Mouse (Mus musculus) kidney, adult 9 months (tissue): ENCODE data around the gene Tipin.
"Not testable (repeated sequence)": the region's sequence is repeated elsewhere in the genome, so short reads cannot be mapped to it uniquely, and the experiment has no call there.

Experiments
- DNase-seq: peaks from one replicate; pipeline ENCODE4 v3.0.0; 2022

Gene Tipin

GRCm38 (mm10) chr9:64281105-64281780, at the start of gene Tipin:
Gene Tipin, plus strand, starts transcription at chr9:64281581.
- peak; percentile 96 for DNase-seq

- no peak for DNase-seq
These were observed 49.7 kb upstream of the Tipin start for GRCm38 (mm10) chr9:64231674-64232073.

GRCm38 (mm10) chr9:64232257-64232957, 49.0 kb upstream of the Tipin start:
- no peak for DNase-seq

GRCm38 (mm10) chr9:64233656-64234055, 47.7 kb upstream of the Tipin start:
- no peak for DNase-seq

- DNase-seq: peak; percentile 84
These were observed 46.5 kb upstream of the Tipin start, which contains the start of gene Uchl4 for GRCm38 (mm10) chr9:64234768-64235435. Gene Uchl4, plus strand, starts transcription at chr9:64235201.

- no peak for DNase-seq
These were observed 45.3 kb upstream of the Tipin start for GRCm38 (mm10) chr9:64236056-64236455.

GRCm38 (mm10) chr9:64240116-64240515, 41.3 kb upstream of the Tipin start:
- DNase-seq: peak; percentile 71

- no peak for DNase-seq
These were observed 40.7 kb upstream of the Tipin start for GRCm38 (mm10) chr9:64240681-64241080.

- DNase-seq: no peak
These were observed 39.0 kb upstream of the Tipin start for GRCm38 (mm10) chr9:64242381-64242831.

GRCm38 (mm10) chr9:64249371-64249770, 32.0 kb upstream of the Tipin start:
- DNase-seq: no peak

GRCm38 (mm10) chr9:64250111-64250730, 31.2 kb upstream of the Tipin start:
- no peak for DNase-seq

- DNase-seq: peak; percentile 59
These were observed 28.8 kb upstream of the Tipin start for GRCm38 (mm10) chr9:64252591-64253020.

- DNase-seq: peak; percentile 100
These were observed 28.1 kb upstream of the Tipin start, which contains the start of gene Map2k1 for GRCm38 (mm10) chr9:64253021-64253904. Gene Map2k1, minus strand, starts transcription at chr9:64253631.

- no peak for DNase-seq
These were observed 26.0 kb upstream of the Tipin start for GRCm38 (mm10) chr9:64255422-64255821.

GRCm38 (mm10) chr9:64256204-64256603, 25.2 kb upstream of the Tipin start:
- DNase-seq: no peak

- DNase-seq: no peak
These were observed 21.5 kb upstream of the Tipin start for GRCm38 (mm10) chr9:64259906-64260305.

- no peak for DNase-seq
These were observed 20.4 kb upstream of the Tipin start for GRCm38 (mm10) chr9:64261023-64261422.

- no peak for DNase-seq
These were observed 16.6 kb upstream of the Tipin start for GRCm38 (mm10) chr9:64264813-64265212.

- DNase-seq: no peak
These were observed 14.2 kb upstream of the Tipin start for GRCm38 (mm10) chr9:64267231-64267630.

GRCm38 (mm10) chr9:64268196-64268595, 13.2 kb upstream of the Tipin start:
- no peak for DNase-seq

- not testable (repeated sequence) for DNase-seq
These were observed 12.5 kb upstream of the Tipin start for GRCm38 (mm10) chr9:64268836-64269235.

GRCm38 (mm10) chr9:64271249-64271648, 10.1 kb upstream of the Tipin start:
- no peak for DNase-seq
